Mouse (Mus musculus) kidney, adult 2 months (tissue): ENCODE measurements at regions not wholly inside any gene's neighbourhood (a gene's known extent, or its start where the extent isn't known, plus 50 kb on each side); places are given as distances from the start of the nearest gene placed in this dataset.

Experiments
- DNase-seq: peaks from one replicate; pipeline ENCODE4 v3.0.0; 2021
- H3K27ac ChIP-seq: fragments of 200-500 bp; 2 replicates; pipeline ENCODE4 v1.5.1; 2012; ENCODE audit warnings: low read depth, low read length, control low read depth, inconsistent platforms; ENCODE audit not compliant: insufficient read depth
- H3K27me3 ChIP-seq: fragments of 200-500 bp; replicated peaks from 2 replicates; pipeline ENCODE4 v1.6.1; 2012; ENCODE audit warnings: mild to moderate bottlenecking, moderate library complexity, low read length, inconsistent platforms; ENCODE audit not compliant: control insufficient read depth, insufficient read depth
- H3K36me3 ChIP-seq: fragments of 200-500 bp; 2 replicates; pipeline ENCODE4 v1.6.1; 2012; ENCODE audit warnings: mild to moderate bottlenecking, moderate library complexity, low read length, inconsistent platforms; ENCODE audit not compliant: control insufficient read depth, insufficient read depth
- H3K4me1 ChIP-seq: fragments of 200-500 bp; 2 replicates; pipeline ENCODE4 v1.6.1; 2011; ENCODE audit warnings: low read length; ENCODE audit not compliant: control insufficient read depth, insufficient read depth
- H3K4me3 ChIP-seq: fragments of 200-500 bp; 2 replicates; pipeline ENCODE4 v1.5.1; 2011; ENCODE audit warnings: mild to moderate bottlenecking, low read depth, low read length, control low read depth; ENCODE audit not compliant: insufficient read depth
- CTCF ChIP-seq: fragments of 200-500 bp; conservative IDR thresholded peaks from 2 replicates; pipeline ENCODE4 v1.5.1; 2011; ENCODE audit warnings: low read depth, mild to moderate bottlenecking, control low read depth, low read length, moderate library complexity, mixed read lengths; ENCODE audit not compliant: insufficient read depth, insufficient read length
- POLR2A ChIP-seq: fragments of 200-500 bp; IDR thresholded peaks from one replicate; pipeline ENCODE4 v1.6.1; 2011; ENCODE audit warnings: low read depth, low read length, control low read depth
- WGBS: fragments of 180-500 bp; shearing (Covaris S2); methylation state at CpG from one replicate; pipeline ENCODE4 v1.1.7; 2018; 5-methylcytosine and 5-hydroxymethylcytosine counted together

- H3K27me3 ChIP-seq, result no peaks in the 10 kb centered on the region
- WGBS, result 97% methylated on average over 2 of the region's 2 CpGs
- no peak overlapping the region for H3K4me3 ChIP-seq
- H3K4me1 ChIP-seq, result peaks cover 35% of the 10 kb centered on the region
- no peaks in the 10 kb centered on the region for H3K36me3 ChIP-seq
- DNase-seq, result no peak
- TF ChIP-seq CTCF, result 0 out of 2 replicates have a peak, but pooled peaks have one; percentile 20
- TF ChIP-seq POLR2A, result no peak
- peak overlapping the region; percentile 45; the same call in 1 of the 2 replicates for H3K27ac ChIP-seq
Observed at GRCm38 (mm10) chr14:76816666-76817065, 219.9 kb upstream of the Ccdc122 start.

DNA sequence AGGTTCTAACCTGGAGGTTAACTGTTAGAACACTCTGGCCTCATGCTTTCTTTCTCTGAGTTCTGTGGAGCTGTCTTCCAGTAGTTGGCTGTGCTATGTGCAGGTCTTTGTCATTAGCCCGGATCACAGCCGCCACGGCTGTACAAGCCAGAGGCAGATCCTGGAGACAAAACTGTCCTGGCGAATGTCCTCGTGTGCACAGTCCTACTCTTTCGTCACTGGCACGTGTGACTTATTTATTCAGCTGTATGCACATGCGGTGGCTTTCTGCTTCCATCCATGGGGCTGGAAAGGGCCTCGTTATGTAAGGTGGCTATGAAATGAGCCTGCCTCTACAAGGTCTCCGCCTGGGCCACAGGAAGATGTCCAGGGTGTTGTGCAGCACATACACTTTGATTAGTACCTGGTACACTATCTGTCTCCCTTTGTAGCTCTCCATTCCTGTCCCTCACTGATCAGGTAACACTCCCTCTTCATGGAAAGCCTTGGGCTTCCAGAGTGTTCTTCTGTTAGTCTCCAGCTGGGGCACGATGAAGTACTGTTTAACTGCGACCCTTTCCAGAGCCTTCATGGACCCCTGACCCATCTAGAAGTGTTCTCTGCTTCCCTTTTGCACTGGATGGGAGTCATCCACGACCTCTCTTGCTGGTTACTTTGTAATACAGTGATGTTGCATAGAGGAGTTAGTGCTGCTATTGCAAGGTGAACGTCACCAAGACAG lies 224.3 kb upstream of the Ccdc122 start:
- H3K27ac ChIP-seq, result no peak overlapping the region
- WGBS, result 83% methylated on average over 14 of the region's 14 CpGs

DNA sequence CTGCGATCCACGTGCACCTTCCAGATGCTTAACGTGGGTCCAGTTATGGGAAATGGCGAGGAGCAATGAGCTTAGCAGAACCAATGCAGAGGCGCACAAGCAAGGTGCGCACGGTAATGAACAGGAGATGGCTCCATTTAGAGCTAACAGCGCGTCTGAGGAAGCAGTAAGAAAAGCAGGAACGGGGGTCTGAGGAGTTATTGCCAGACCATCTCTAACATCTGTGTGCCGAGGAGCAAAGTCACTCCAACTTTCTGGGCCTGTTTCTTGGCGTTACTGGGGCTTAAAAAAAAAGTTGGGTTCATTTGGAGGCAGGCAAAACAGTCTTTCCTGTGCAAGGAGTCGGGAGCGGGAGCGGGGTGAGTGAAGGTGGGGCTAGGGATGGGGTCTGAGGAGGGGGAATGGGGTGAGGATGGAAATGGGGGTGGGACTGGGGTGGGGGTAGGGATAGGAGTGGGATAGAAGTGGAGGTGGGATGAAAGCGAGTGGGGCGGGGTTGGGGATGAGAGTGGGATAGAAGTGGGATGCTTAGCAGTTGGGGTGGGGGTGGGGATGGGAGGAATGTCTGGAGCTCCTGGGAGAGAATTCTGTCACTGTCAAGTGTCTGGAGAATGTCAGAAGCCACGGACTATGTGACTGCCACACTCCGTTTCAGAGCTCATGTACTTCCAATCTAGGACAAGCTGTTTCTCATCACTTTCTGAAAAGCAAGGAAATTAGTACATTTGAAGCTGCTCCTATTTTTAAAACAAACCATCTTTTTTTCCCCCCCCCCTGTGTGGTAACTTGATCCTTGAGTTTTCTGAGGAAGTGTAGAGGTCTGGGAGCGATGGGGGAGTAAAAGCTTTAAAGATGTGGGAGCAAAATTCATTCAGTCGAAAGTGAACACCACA lies 225.6 kb upstream of the Ccdc122 start:
- TF ChIP-seq CTCF, result no peak
- no peak for TF ChIP-seq POLR2A
- no peaks in the 10 kb centered on the region for H3K4me1 ChIP-seq
- H3K27ac ChIP-seq, result no peak overlapping the region
- no peak overlapping the region for H3K4me3 ChIP-seq
- no peaks in the 10 kb centered on the region for H3K27me3 ChIP-seq
- no peak for DNase-seq
- H3K36me3 ChIP-seq, result no peaks in the 10 kb centered on the region
- 63% methylated on average over 21 of the region's 21 CpGs for WGBS

More for the DNA sequence above, 224.3 kb upstream of the Ccdc122 start:
- no peaks in the 10 kb centered on the region for H3K27me3 ChIP-seq
- no peak for TF ChIP-seq POLR2A
- no peak for TF ChIP-seq CTCF
- no peaks in the 10 kb centered on the region for H3K36me3 ChIP-seq
- DNase-seq, result no peak
- H3K4me3 ChIP-seq, result no peak overlapping the region
- H3K4me1 ChIP-seq, result peaks cover 7% of the 10 kb centered on the region; the same call in 1 of the 2 replicates

DNA sequence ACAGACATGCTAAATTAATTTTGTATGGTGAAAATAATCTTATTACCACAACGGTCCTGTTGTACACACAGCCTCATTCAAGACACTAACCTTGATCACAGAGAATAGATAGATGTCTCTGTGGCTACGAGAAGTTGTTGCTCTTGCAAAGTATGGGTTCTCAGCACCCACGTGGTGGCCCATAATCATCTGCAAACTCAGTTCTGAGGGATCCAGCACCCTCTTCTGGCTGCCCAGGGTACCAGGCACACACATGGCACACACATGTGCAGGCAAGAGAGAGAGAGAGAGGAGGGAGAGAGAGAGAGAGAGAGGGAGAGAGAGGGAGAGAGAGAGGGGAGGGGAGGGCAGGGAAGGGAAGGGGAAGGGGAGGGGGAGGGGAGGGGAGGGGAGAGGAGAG lies 226.5 kb upstream of the Ccdc122 start:
- Histone ChIP-seq H3K36me3 (no peaks in the 10 kb centered on the region), H3K27me3 (no peaks in the 10 kb centered on the region), H3K4me3 (no peak overlapping the region), H3K4me1 (peaks cover 6% of the 10 kb centered on the region; the same call in 1 of the 2 replicates), H3K27ac (no peak overlapping the region)
- no peak for DNase-seq
- 97% methylated on average over 3 of the region's 3 CpGs for WGBS
- no peak for TF ChIP-seq CTCF
- TF ChIP-seq POLR2A, result no peak

GRCm38 (mm10) chr14:76809411-76809810 lies 227.2 kb upstream of the Ccdc122 start:
- 98% methylated on average over 7 of the region's 7 CpGs for WGBS
- no peaks in the 10 kb centered on the region for H3K36me3 ChIP-seq
- no peak for TF ChIP-seq POLR2A
- TF ChIP-seq CTCF, result no peak
- no peak for DNase-seq
- no peaks in the 10 kb centered on the region for H3K27me3 ChIP-seq
- H3K27ac ChIP-seq, result no peak overlapping the region
- H3K4me1 ChIP-seq, result peaks cover 11% of the 10 kb centered on the region; the same call in 1 of the 2 replicates
- no peak overlapping the region for H3K4me3 ChIP-seq

- Histone ChIP-seq H3K36me3 (no peaks in the 10 kb centered on the region), H3K27ac (peak overlapping the region; percentile 98), H3K4me1 (peaks cover 16% of the 10 kb centered on the region; the same call in 1 of the 2 replicates), H3K27me3 (no peaks in the 10 kb centered on the region), H3K4me3 (no peak overlapping the region)
- TF ChIP-seq POLR2A (no peak), CTCF (no peak)
- DNase-seq, result peak; percentile 85
- WGBS, result 47% methylated on average over 13 of the region's 13 CpGs
Observed at GRCm38 (mm10) chr14:76805151-76805785, 231.3 kb upstream of the Ccdc122 start.
